Mouse (Mus musculus) stomach, embryonic 15.5 days (tissue): ENCODE measurements around the gene Zfp423. TPM values are rescaled to one million over a fixed set of nuclear protein-coding genes. Genes with fewer than 3 reads are reported as not detected.
A peak's percentile ranks its signal among the peaks of the same experiment; 100 is the strongest.

Experiments used
- ATAC-seq: fragments of 200-750 bp; cut with Nextera tagmentation; 2 replicates; pipeline ENCODE4 v1.8.0; 2017; ENCODE audit warnings: low read depth, moderate number of reproducible peaks, moderate TSS enrichment; ENCODE audit not compliant: insufficient read depth, low FRiP score
- H3K27ac ChIP-seq: fragments of 300-500 bp; sonication (generic); 2 replicates; pipeline ENCODE4 v1.5.1; 2015; ENCODE audit warnings: mild to moderate bottlenecking, inconsistent platforms
- H3K27me3 ChIP-seq: fragments of 300-500 bp; sonication (generic); replicated peaks from 2 replicates; pipeline ENCODE4 v1.6.1; 2015; ENCODE audit warnings: inconsistent platforms
- H3K36me3 ChIP-seq: fragments of 300-500 bp; sonication (generic); 2 replicates; pipeline ENCODE4 v1.6.1; 2015; ENCODE audit warnings: inconsistent platforms
- H3K4me1 ChIP-seq: fragments of 300-500 bp; sonication (generic); 2 replicates; pipeline ENCODE4 v1.6.1; 2015; ENCODE audit warnings: inconsistent platforms
- H3K4me2 ChIP-seq: fragments of 300-500 bp; sonication (generic); 2 replicates; pipeline ENCODE4 v1.6.1; 2015; ENCODE audit warnings: mild to moderate bottlenecking, inconsistent platforms
- H3K4me3 ChIP-seq: fragments of 300-500 bp; sonication (generic); replicated peaks from 2 replicates; pipeline ENCODE4 v1.5.1; 2015; ENCODE audit warnings: inconsistent platforms
- H3K9ac ChIP-seq: fragments of 300-500 bp; sonication (generic); 2 replicates; pipeline ENCODE4 v1.6.1; 2015; ENCODE audit warnings: inconsistent platforms
- H3K9me3 ChIP-seq: fragments of 300-500 bp; sonication (generic); 2 replicates; pipeline ENCODE4 v1.6.1; 2016; ENCODE audit warnings: inconsistent platforms
- WGBS: fragments of 180-500 bp; shearing (Covaris S2); methylation state at CpG from one replicate; pipeline ENCODE4 v1.1.7; 2015; 5-methylcytosine and 5-hydroxymethylcytosine counted together
- polyA plus RNA-seq: library from polyadenylated mRNA; unstranded; fragments of >200 nt; fragmentation: Nextera tagmentation; extraction: Ambion mirVana; gene quantifications from 2 replicates; pipeline ENCODE4 v1.2.1, GENCODE M21; 2015

The Zfp423 gene
- polyA plus RNA-seq, 1 experiment from 2014 or later = 9.3 TPM

DNA sequence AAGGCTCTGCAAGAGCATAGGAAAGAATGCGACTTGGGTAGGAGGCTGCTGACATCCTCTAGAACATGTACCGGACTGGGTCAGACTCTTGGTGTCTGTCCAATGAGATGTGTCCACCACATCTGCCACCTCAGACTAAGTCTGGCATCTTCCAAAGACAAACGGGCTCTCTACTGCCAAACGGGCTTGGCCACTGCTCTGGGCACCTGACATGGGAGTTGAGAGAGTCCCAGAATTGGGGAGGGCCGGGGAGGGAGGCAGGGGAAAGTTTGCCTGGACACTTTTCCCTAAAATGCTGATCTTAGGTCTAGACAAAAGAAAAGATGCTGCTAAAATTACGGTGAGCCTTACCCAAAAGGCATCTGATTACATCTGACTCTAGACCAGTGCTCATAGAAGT lies 36.5 kb downstream of the Zfp423 start:
- Histone ChIP-seq H3K4me1 (peaks cover 14% of the 10 kb centered on the region; the same call in 1 of the 2 replicates), H3K27me3 (no peaks in the 10 kb centered on the region), H3K36me3 (no peaks in the 10 kb centered on the region), H3K27ac (no peak overlapping the region), H3K4me3 (no peak overlapping the region), H3K9ac (no peak overlapping the region), H3K4me2 (no peak overlapping the region), H3K9me3 (no peaks in the 10 kb centered on the region)
- WGBS = 71% methylated on average over 6 of the region's 6 CpGs
- ATAC-seq = no peak

DNA sequence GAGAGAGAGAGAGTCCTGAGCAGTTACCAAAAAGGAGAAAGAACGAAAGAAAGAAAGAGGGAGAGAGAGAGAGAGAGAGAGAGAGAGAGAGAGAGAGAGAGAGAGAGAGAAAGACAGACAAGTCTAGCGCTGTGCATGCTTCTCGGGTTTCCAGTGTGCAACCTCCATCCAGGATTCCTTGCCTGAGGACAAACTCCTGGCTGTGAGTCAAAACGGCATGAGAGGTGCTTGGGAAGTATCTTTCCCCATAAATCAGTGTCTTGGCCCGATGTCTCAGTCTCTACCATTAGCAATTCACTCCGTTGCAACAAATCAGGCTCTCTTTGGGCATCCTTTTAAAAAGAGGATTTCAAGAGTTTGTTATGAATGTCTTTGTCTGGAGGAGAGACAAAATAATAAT lies 36.9 kb downstream of the Zfp423 start:
- ATAC-seq = no peak
- Histone ChIP-seq H3K4me1 (peaks cover 19% of the 10 kb centered on the region; the same call in 1 of the 2 replicates), H3K36me3 (no peaks in the 10 kb centered on the region), H3K9ac (no peak overlapping the region), H3K27me3 (no peaks in the 10 kb centered on the region), H3K9me3 (no peaks in the 10 kb centered on the region), H3K4me2 (no peak overlapping the region), H3K4me3 (no peak overlapping the region), H3K27ac (no peak overlapping the region)
- 40% methylated on average over 6 of the region's 6 CpGs for WGBS

- no peaks in the 10 kb centered on the region for H3K9me3 ChIP-seq
- H3K4me1 ChIP-seq = peaks cover 34% of the 10 kb centered on the region
- H3K9ac ChIP-seq = no peak overlapping the region
- H3K27ac ChIP-seq = no peak overlapping the region
- no peak for ATAC-seq
- WGBS = 50% methylated on average over 5 of the region's 5 CpGs
- no peak overlapping the region for H3K4me2 ChIP-seq
- no peaks in the 10 kb centered on the region for H3K36me3 ChIP-seq
- no peaks in the 10 kb centered on the region for H3K27me3 ChIP-seq
- no peak overlapping the region for H3K4me3 ChIP-seq
Observed at GRCm38 (mm10) chr8:87918004-87918403, 41.4 kb downstream of the Zfp423 start.

- peaks cover 36% of the 10 kb centered on the region for H3K4me1 ChIP-seq
- 60% methylated on average over 9 of the region's 9 CpGs for WGBS
- no peaks in the 10 kb centered on the region for H3K27me3 ChIP-seq
- no peak for ATAC-seq
- no peaks in the 10 kb centered on the region for H3K36me3 ChIP-seq
- no peak overlapping the region for H3K4me2 ChIP-seq
- no peaks in the 10 kb centered on the region for H3K9me3 ChIP-seq
- H3K27ac ChIP-seq = no peak overlapping the region
- H3K9ac ChIP-seq = no peak overlapping the region
- H3K4me3 ChIP-seq = no peak overlapping the region
Observed at GRCm38 (mm10) chr8:87915763-87916162, 43.6 kb downstream of the Zfp423 start.

GRCm38 (mm10) chr8:87914247-87914967 lies 45.0 kb downstream of the Zfp423 start:
- Histone ChIP-seq H3K9ac (no peak overlapping the region), H3K9me3 (no peaks in the 10 kb centered on the region), H3K36me3 (no peaks in the 10 kb centered on the region), H3K4me3 (no peak overlapping the region), H3K27me3 (no peaks in the 10 kb centered on the region), H3K27ac (peak overlapping the region; percentile 76), H3K4me1 (peaks cover 41% of the 10 kb centered on the region), H3K4me2 (no peak overlapping the region)
- WGBS = 27% methylated on average over 6 of the region's 6 CpGs
- ATAC-seq = peak; percentile 56; the same call in 1 of the 2 replicates

- H3K27me3 ChIP-seq = no peaks in the 10 kb centered on the region
- no peak overlapping the region for H3K9ac ChIP-seq
- 69% methylated on average over 2 of the region's 2 CpGs for WGBS
- H3K27ac ChIP-seq = no peak overlapping the region
- peaks cover 18% of the 10 kb centered on the region for H3K4me1 ChIP-seq
- H3K4me3 ChIP-seq = no peak overlapping the region
- no peaks in the 10 kb centered on the region for H3K36me3 ChIP-seq
- ATAC-seq = no peak
- no peaks in the 10 kb centered on the region for H3K9me3 ChIP-seq
- H3K4me2 ChIP-seq = no peak overlapping the region
Observed at GRCm38 (mm10) chr8:87908940-87909339, 50.5 kb downstream of the Zfp423 start.

GRCm38 (mm10) chr8:87905404-87905803 lies 54.0 kb downstream of the Zfp423 start:
- Histone ChIP-seq H3K4me3 (no peak overlapping the region), H3K27me3 (no peaks in the 10 kb centered on the region), H3K9me3 (no peaks in the 10 kb centered on the region), H3K27ac (peak overlapping the region; percentile 28), H3K4me1 (peaks cover 13% of the 10 kb centered on the region; the same call in 1 of the 2 replicates), H3K9ac (no peak overlapping the region), H3K4me2 (no peak overlapping the region), H3K36me3 (no peaks in the 10 kb centered on the region)
- WGBS = 60% methylated on average over 5 of the region's 5 CpGs
- 0 out of 2 replicates have a peak, but pooled peaks have one; percentile 32 for ATAC-seq

DNA sequence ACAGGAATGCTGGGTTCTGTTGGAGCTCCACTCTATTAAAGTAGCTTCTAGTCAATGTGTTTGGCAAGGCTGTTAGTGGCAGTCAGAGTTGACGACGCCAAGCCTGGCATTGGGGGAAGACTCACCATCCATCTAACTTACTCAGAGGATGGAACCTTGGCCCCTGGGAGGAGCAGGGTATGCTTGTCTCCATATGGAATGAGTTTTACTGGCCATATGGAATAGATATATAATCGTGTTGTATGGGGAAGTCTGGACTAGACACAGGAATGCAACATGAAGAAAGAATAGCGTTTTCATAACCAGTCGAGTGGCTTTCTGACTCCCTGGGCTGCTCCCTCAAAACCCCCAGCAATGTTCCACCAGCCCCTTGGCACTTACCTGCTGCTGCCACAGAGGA lies 55.3 kb downstream of the Zfp423 start:
- Histone ChIP-seq H3K27me3 (no peaks in the 10 kb centered on the region), H3K4me3 (no peak overlapping the region), H3K4me1 (peaks cover 10% of the 10 kb centered on the region; the same call in 1 of the 2 replicates), H3K4me2 (no peak overlapping the region), H3K9ac (no peak overlapping the region), H3K36me3 (no peaks in the 10 kb centered on the region), H3K9me3 (no peaks in the 10 kb centered on the region), H3K27ac (no peak overlapping the region)
- WGBS = 76% methylated on average over 5 of the region's 5 CpGs
- ATAC-seq = no peak

GRCm38 (mm10) chr8:87895203-87896041 lies 64.0 kb downstream of the Zfp423 start:
- ATAC-seq = no peak
- Histone ChIP-seq H3K27me3 (no peaks in the 10 kb centered on the region), H3K27ac (peak overlapping the region; percentile 33; the same call in 1 of the 2 replicates)

DNA sequence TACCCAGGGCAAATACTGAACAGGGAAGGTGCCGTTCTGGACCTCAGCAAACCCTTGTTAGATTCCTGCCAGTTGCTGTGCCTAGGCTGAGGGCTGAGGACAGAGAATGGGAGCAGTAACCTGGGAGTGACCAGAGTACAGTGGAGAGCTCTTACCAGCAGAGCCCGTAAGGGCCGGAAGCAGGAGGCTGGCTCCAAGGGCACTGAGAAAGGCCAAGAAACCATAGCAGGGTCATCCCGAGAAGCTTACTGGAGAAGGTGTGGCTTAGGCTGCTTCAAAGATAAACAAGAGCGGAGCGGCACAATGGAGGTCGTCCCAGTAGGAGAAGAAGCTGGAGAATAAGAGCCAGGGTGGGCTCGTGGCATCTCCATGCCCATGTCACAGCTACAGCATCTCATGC lies 65.1 kb downstream of the Zfp423 start:
- WGBS = 48% methylated on average over 8 of the region's 8 CpGs
- Histone ChIP-seq H3K27me3 (no peaks in the 10 kb centered on the region), H3K4me1 (peaks cover 32% of the 10 kb centered on the region), H3K4me3 (no peak overlapping the region), H3K9me3 (no peaks in the 10 kb centered on the region), H3K27ac (no peak overlapping the region), H3K9ac (no peak overlapping the region), H3K36me3 (no peaks in the 10 kb centered on the region), H3K4me2 (no peak overlapping the region)
- no peak for ATAC-seq

More at GRCm38 (mm10) chr8:87895203-87896041, 64.0 kb downstream of the Zfp423 start:
- H3K4me1 ChIP-seq = peaks cover 32% of the 10 kb centered on the region
- no peaks in the 10 kb centered on the region for H3K36me3 ChIP-seq
- no peak overlapping the region for H3K9ac ChIP-seq
- H3K4me2 ChIP-seq = no peak overlapping the region
- 65% methylated on average over 13 of the region's 13 CpGs for WGBS
- no peak overlapping the region for H3K4me3 ChIP-seq
- H3K9me3 ChIP-seq = no peaks in the 10 kb centered on the region

DNA sequence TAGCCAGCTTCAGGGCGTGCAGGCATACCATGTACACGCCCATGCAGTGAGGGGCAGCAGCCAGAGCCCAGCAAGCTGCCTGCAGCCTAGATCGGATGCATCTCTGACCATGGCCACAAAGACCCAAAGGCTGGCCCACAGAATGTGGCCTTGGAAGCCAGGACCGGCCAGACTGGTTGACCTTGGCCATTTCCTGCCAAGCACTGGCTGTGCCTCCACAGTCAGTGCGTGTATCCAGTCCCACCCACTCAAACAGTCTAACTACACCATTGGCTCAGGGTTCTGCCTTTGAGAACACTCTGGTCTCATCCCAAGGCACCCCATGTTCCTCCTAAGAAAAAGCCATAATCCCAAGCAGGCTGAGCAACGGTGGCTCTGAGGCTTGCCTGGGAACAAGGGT lies 65.8 kb downstream of the Zfp423 start:
- WGBS = 49% methylated on average over 6 of the region's 6 CpGs
- Histone ChIP-seq H3K9me3 (no peaks in the 10 kb centered on the region), H3K9ac (no peak overlapping the region), H3K27ac (no peak overlapping the region), H3K27me3 (no peaks in the 10 kb centered on the region), H3K4me3 (no peak overlapping the region), H3K4me2 (no peak overlapping the region), H3K36me3 (no peaks in the 10 kb centered on the region), H3K4me1 (peaks cover 32% of the 10 kb centered on the region)
- ATAC-seq = no peak

DNA sequence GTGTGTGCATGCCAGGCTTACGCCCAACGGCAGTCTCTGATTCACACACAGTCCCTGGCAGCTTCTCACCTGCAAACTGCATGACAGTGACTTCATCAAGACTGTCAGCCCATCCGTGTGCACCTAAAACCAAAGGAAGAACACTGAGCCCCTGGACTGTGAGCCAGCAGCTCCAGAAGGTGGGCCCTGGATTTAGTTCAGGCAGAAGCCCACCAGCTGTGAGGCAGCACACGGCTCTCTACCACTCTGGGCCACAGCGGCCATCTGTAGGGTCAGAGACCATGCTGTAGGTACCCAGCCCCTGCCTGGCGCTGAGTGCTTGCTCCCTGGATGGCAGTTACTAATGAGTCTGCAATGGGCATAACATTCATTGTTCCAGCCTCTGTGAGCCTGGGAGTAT lies 66.5 kb downstream of the Zfp423 start:
- peaks cover 32% of the 10 kb centered on the region for H3K4me1 ChIP-seq
- 84% methylated on average over 6 of the region's 6 CpGs for WGBS
- H3K27me3 ChIP-seq = no peaks in the 10 kb centered on the region
- no peak overlapping the region for H3K4me3 ChIP-seq
- no peak overlapping the region for H3K9ac ChIP-seq
- no peak overlapping the region for H3K4me2 ChIP-seq
- H3K9me3 ChIP-seq = no peaks in the 10 kb centered on the region
- H3K27ac ChIP-seq = no peak overlapping the region
- H3K36me3 ChIP-seq = no peaks in the 10 kb centered on the region
- no peak for ATAC-seq
